Mouse (Mus musculus) lung, embryonic 16.5 days (tissue): ENCODE data around the gene Gm49358. TPM values are rescaled to one million over a fixed set of nuclear protein-coding genes. Genes with fewer than 3 reads are reported as not detected.

ENCODE experiments used
- ATAC-seq: fragments of 200-750 bp; cut with Nextera tagmentation; 2 replicates; pipeline ENCODE4 v1.8.0; 2017; ENCODE audit warnings: low read depth, mild to moderate bottlenecking, moderate library complexity
- H3K27ac ChIP-seq: fragments of 300-500 bp; sonication (generic); 2 replicates; pipeline ENCODE4 v1.5.1; 2014; ENCODE audit warnings: mild to moderate bottlenecking, control low read depth, low read length
- H3K27me3 ChIP-seq: fragments of 300-500 bp; sonication (generic); 2 replicates; pipeline ENCODE4 v1.6.1; 2014; ENCODE audit warnings: low read depth, low read length, mixed read lengths; ENCODE audit not compliant: control insufficient read depth, insufficient read depth
- H3K36me3 ChIP-seq: fragments of 300-500 bp; sonication (generic); 2 replicates; pipeline ENCODE4 v1.6.1; 2014; ENCODE audit warnings: low read length; ENCODE audit not compliant: control insufficient read depth, insufficient read depth
- H3K4me1 ChIP-seq: fragments of 300-500 bp; sonication (generic); replicated peaks from 2 replicates; pipeline ENCODE4 v1.6.1; 2014; ENCODE audit warnings: low read length, mixed read lengths; ENCODE audit not compliant: control insufficient read depth, insufficient read depth
- H3K4me2 ChIP-seq: fragments of 300-500 bp; sonication (generic); 2 replicates; pipeline ENCODE4 v1.6.1; 2014; ENCODE audit warnings: low read depth, low read length, control low read depth
- H3K4me3 ChIP-seq: fragments of 300-500 bp; sonication (generic); 2 replicates; pipeline ENCODE4 v1.5.1; 2014; ENCODE audit warnings: mild to moderate bottlenecking, low read length, control low read depth
- H3K9ac ChIP-seq: fragments of 300-500 bp; sonication (generic); 2 replicates; pipeline ENCODE4 v1.6.1; 2014; ENCODE audit warnings: low read length, control low read depth
- H3K9me3 ChIP-seq: fragments of 300-500 bp; sonication (generic); 2 replicates; pipeline ENCODE4 v1.6.1; 2016; ENCODE audit warnings: low read length; ENCODE audit not compliant: control insufficient read depth
- WGBS: fragments of 180-500 bp; shearing (Covaris S2); extraction: QIAGEN DNeasy Blood & Tissue Kit; methylation state at CpG from one replicate; pipeline ENCODE4 v1.1.7; 2014; 5-methylcytosine and 5-hydroxymethylcytosine counted together
- polyA plus RNA-seq: library from polyadenylated mRNA; unstranded; fragments of >200 nt; fragmentation: Nextera tagmentation; extraction: Ambion mirVana; gene quantifications from 2 replicates; pipeline ENCODE4 v1.2.1, GENCODE M21; 2015

Gene Gm49358
- polyA plus RNA-seq, 1 experiment from 2014 or later, result not detected

DNA sequence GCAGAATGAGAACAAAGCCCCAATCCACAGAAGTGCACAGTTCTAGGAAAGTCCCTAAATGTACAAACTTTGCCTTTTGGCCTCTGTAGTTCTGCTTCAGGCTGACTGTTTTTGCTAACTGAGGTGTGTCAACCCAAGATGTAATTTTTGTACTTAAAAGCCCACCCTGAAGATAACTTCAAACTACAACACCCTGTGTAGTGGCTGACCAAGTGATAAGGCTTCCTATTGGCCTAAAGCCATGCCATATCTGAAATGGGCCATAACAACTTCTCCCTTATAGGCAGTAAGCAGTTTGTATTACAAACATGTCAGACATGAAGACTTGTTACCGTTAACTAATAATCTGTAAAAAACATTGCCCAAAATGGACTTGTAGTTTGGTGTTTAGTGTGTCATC lies 6.0 kb upstream of the Gm49358 start:
- Histone ChIP-seq H3K9me3 (no peaks in the 10 kb centered on the region), H3K27ac (no peak overlapping the region), H3K27me3 (no peaks in the 10 kb centered on the region), H3K9ac (no peak overlapping the region), H3K4me3 (no peak overlapping the region), H3K4me1 (no peaks in the 10 kb centered on the region), H3K36me3 (no peaks in the 10 kb centered on the region), H3K4me2 (no peak overlapping the region)
- ATAC-seq, result no peak
- 76% methylated on average over 1 of the region's 1 CpGs for WGBS

DNA sequence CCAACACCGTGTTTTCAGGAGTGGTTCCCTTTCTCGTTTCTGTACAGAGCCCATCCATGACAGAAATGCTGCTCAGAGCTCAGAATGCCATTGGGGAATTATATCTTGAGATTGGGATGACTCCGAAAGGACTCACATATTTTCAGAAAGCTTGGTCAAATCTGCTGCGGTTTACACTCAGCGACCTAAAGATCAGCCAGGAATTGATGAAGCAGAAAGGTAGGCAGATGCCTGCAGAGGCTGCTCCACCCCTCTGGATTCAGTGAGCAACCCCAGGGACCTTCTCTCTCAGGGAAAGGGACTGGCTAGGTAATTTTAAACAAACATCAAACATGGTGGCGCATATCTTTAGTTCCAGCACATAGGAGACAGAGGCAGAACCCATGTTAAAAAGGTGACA lies 5.6 kb upstream of the Gm49358 start:
- ATAC-seq, result no peak
- no peak overlapping the region for H3K4me2 ChIP-seq
- no peak overlapping the region for H3K4me3 ChIP-seq
- no peaks in the 10 kb centered on the region for H3K36me3 ChIP-seq
- no peak overlapping the region for H3K9ac ChIP-seq
- no peaks in the 10 kb centered on the region for H3K4me1 ChIP-seq
- 76% methylated on average over 6 of the region's 6 CpGs for WGBS
- H3K27me3 ChIP-seq, result no peaks in the 10 kb centered on the region
- H3K27ac ChIP-seq, result no peak overlapping the region
- no peaks in the 10 kb centered on the region for H3K9me3 ChIP-seq

DNA sequence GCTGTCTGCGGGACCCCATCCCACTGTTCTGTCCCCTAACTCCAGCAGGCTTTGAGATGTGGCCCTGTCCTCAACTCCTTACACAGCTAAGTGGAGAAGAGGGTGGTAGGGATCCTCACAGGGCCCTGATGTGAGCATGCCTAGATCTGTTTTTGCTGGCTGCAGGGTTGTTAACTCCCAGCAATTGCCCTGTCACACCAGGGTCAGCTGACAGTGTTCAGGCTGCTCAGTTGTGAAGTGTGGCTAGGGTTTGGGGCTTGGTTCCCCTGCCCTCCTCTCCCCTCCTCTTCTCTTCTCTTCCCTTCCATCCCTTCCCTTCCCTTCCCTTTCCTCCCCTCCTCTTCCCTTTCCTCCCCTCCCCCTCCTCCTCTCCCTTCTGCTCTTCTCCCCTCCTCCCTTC lies 2.5 kb upstream of the Gm49358 start:
- Histone ChIP-seq H3K4me3 (no peak overlapping the region), H3K4me1 (no peaks in the 10 kb centered on the region), H3K27ac (no peak overlapping the region), H3K4me2 (no peak overlapping the region), H3K27me3 (no peaks in the 10 kb centered on the region), H3K9me3 (no peaks in the 10 kb centered on the region), H3K9ac (no peak overlapping the region), H3K36me3 (no peaks in the 10 kb centered on the region)
- ATAC-seq, result no peak
- 93% methylated on average over 1 of the region's 1 CpGs for WGBS

- no peaks in the 10 kb centered on the region for H3K27me3 ChIP-seq
- H3K36me3 ChIP-seq, result no peaks in the 10 kb centered on the region
- H3K4me1 ChIP-seq, result no peaks in the 10 kb centered on the region
- H3K9me3 ChIP-seq, result no peaks in the 10 kb centered on the region
- WGBS, result 45% methylated on average over 7 of the region's 7 CpGs
- no peak overlapping the region for H3K4me3 ChIP-seq
- no peak for ATAC-seq
- H3K9ac ChIP-seq, result no peak overlapping the region
- H3K27ac ChIP-seq, result no peak overlapping the region
- no peak overlapping the region for H3K4me2 ChIP-seq
Observed at GRCm38 (mm10) chr10:86761722-86762383, 1.9 kb upstream of the Gm49358 start.

DNA sequence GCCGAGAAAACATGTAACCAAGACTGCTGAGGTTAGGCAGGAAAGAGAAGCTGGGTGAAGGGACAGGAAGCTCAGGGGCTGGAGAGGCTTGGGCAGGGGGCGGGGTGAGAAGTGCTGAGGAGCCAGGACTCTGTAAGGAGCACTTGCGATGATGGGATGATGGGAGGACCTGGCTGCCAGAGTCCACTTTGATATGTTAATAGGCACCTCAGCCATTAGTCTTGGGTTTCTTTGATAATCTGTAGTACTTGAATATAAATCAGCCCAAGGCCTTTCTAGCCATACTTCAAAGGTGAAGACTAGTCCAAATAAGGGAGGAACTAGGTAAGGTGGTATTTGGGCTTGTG lies 1.4 kb upstream of the Gm49358 start:
- no peaks in the 10 kb centered on the region for H3K4me1 ChIP-seq
- no peak overlapping the region for H3K27ac ChIP-seq
- no peak for ATAC-seq
- no peak overlapping the region for H3K9ac ChIP-seq
- 69% methylated on average over 3 of the region's 3 CpGs for WGBS
- no peaks in the 10 kb centered on the region for H3K9me3 ChIP-seq
- no peak overlapping the region for H3K4me3 ChIP-seq
- no peaks in the 10 kb centered on the region for H3K27me3 ChIP-seq
- H3K36me3 ChIP-seq, result no peaks in the 10 kb centered on the region
- H3K4me2 ChIP-seq, result no peak overlapping the region

DNA sequence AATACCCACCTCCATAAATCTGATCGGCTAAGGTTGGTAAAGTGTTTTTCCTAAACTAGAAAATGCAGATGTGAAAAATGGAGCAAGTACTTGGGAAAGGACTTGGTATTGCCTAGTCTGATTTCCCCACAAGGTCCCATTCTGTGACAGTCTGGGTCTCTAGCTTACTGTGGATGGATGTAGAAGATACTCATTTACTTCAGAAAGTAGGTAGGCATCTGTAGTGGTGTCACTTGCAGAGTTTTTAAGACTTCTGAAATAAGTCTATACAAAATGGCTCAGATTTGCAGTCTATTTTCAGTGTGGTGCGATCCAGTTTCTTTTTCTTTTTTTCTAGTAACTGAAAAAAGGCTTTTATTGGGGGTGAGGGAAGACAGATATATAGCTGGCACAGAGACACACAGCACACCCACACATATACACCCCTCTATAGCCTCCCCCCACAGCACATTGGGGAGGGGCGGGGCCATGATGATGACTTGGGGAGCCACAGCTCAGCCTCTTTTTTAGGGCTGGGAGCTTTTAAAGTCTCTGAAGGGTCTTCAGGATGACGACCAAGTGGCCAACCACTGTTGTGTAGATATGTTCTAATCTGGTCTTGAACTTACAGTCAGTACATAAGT lies 1.7 kb downstream of the Gm49358 start:
- 80% methylated on average over 4 of the region's 4 CpGs for WGBS
- no peak overlapping the region for H3K27ac ChIP-seq
- H3K9me3 ChIP-seq, result no peaks in the 10 kb centered on the region
- no peak overlapping the region for H3K4me2 ChIP-seq
- no peak overlapping the region for H3K4me3 ChIP-seq
- H3K9ac ChIP-seq, result no peak overlapping the region
- H3K4me1 ChIP-seq, result no peaks in the 10 kb centered on the region
- H3K36me3 ChIP-seq, result no peaks in the 10 kb centered on the region
- no peaks in the 10 kb centered on the region for H3K27me3 ChIP-seq
- no peak for ATAC-seq

DNA sequence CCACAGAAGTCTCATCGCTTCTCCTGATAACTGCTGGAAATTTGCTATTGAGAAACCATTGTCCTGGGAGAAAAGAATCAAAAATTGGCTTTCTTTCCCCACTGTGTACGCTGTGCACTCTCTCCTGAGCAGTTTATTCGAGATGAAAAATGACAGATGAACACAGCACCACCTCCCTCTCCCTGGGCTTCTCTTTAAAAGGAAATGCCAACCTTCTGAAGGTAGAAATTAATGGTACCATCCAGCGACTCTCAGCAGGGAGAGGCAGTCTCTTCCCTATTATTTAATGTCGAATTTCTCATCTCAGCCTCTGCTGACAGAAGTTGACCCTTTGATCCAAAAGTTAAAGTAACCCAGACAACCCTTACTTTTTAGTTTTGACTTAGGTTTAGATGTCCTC lies 5.4 kb downstream of the Gm49358 start:
- Histone ChIP-seq H3K4me1 (no peaks in the 10 kb centered on the region), H3K27ac (no peak overlapping the region), H3K9me3 (no peaks in the 10 kb centered on the region), H3K4me3 (no peak overlapping the region), H3K27me3 (no peaks in the 10 kb centered on the region), H3K36me3 (no peaks in the 10 kb centered on the region), H3K4me2 (no peak overlapping the region), H3K9ac (no peak overlapping the region)
- 56% methylated on average over 5 of the region's 5 CpGs for WGBS
- no peak for ATAC-seq

GRCm38 (mm10) chr10:86769797-86770196 lies 6.0 kb downstream of the Gm49358 start:
- Histone ChIP-seq H3K4me2 (no peak overlapping the region), H3K36me3 (no peaks in the 10 kb centered on the region), H3K27ac (no peak overlapping the region), H3K9ac (no peak overlapping the region), H3K4me3 (no peak overlapping the region), H3K9me3 (no peaks in the 10 kb centered on the region), H3K27me3 (no peaks in the 10 kb centered on the region), H3K4me1 (no peaks in the 10 kb centered on the region)
- no peak for ATAC-seq
- WGBS, result 35% methylated on average over 4 of the region's 4 CpGs

GRCm38 (mm10) chr10:86771701-86772100 lies 7.9 kb downstream of the Gm49358 start:
- 78% methylated on average over 5 of the region's 5 CpGs for WGBS
- H3K9ac ChIP-seq, result no peak overlapping the region
- H3K4me2 ChIP-seq, result no peak overlapping the region
- H3K4me3 ChIP-seq, result no peak overlapping the region
- no peaks in the 10 kb centered on the region for H3K27me3 ChIP-seq
- no peaks in the 10 kb centered on the region for H3K9me3 ChIP-seq
- no peaks in the 10 kb centered on the region for H3K4me1 ChIP-seq
- H3K36me3 ChIP-seq, result no peaks in the 10 kb centered on the region
- H3K27ac ChIP-seq, result no peak overlapping the region
- no peak for ATAC-seq
